Mouse (Mus musculus) myocyte (in vitro differentiated cells): Measurements from ENCODE around the gene Tacc2.

ENCODE experiments used
- CEBPB ChIP-seq: IDR thresholded peaks from 2 replicates; pipeline ENCODE4 v1.6.1; 2011; ENCODE audit warnings: mild to moderate bottlenecking, moderate library complexity; ENCODE audit not compliant: poor library complexity, insufficient read depth, severe bottlenecking
- E2F4 ChIP-seq: IDR thresholded peaks from one replicate; pipeline ENCODE4 v1.6.1; 2011; ENCODE audit warnings: mild to moderate bottlenecking, control low read depth, moderate library complexity; ENCODE audit not compliant: insufficient read depth
- MAX ChIP-seq: IDR thresholded peaks from one replicate; pipeline ENCODE4 v1.6.1; 2011; ENCODE audit warnings: low read depth, mild to moderate bottlenecking, control low read depth
- POLR2A ChIP-seq: IDR thresholded peaks from one replicate; pipeline ENCODE4 v1.6.1; 2011; ENCODE audit warnings: low read depth, mild to moderate bottlenecking, control low read depth, moderate library complexity; ENCODE audit not compliant: insufficient read length
- POLR2AphosphoS2 ChIP-seq: IDR thresholded peaks from one replicate; pipeline ENCODE4 v1.6.1; 2011; ENCODE audit warnings: low read depth, control low read depth; ENCODE audit not compliant: insufficient read length
- TCF3 ChIP-seq: IDR thresholded peaks from one replicate; pipeline ENCODE4 v1.6.1; 2011; ENCODE audit warnings: low read depth, control low read depth; ENCODE audit not compliant: insufficient read length
- USF1 ChIP-seq: IDR thresholded peaks from one replicate; pipeline ENCODE4 v1.6.1; 2011; ENCODE audit warnings: low read depth, mild to moderate bottlenecking, control low read depth, moderate library complexity

DNA sequence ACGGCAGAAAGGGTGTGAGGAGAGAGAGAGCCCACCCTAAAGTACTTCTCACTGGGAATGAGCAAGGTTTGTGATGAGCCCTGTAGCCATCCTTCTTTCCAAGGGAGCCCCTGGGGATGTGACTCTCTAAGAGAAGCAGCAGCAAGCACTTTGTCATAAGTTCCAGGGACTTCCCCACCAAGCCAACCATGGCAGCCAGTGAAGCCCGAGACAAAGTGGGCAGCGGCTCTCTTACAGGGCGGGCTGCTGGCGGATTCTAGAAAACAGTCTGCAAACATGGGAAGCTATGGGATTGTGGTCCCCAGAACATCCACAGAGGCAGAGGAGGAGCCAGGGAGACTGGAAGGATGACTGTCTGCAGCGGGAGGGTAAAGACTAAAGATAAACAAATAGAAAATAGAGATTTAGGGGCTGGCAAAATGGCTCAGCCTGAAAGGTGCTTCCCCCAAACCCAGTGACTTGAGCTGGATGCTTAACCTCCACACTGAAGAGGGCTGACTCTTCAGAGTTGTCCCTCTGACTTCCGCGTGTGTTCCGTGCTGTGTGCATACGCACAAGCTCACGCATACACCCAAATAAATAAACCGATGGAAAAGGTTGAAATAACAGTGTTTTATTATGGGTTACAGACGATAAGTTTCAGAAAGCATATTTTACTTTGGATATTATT is 118.6 kb downstream of the Tacc2 start:
- TF ChIP-seq POLR2A (no peak), USF1 (no peak), CEBPB (no peak), TCF3 (no peak), POLR2AphosphoS2 (no peak), E2F4 (no peak), MAX (no peak)
